Mouse (Mus musculus): ENCODE results near the gene Kbtbd6.

DNA sequence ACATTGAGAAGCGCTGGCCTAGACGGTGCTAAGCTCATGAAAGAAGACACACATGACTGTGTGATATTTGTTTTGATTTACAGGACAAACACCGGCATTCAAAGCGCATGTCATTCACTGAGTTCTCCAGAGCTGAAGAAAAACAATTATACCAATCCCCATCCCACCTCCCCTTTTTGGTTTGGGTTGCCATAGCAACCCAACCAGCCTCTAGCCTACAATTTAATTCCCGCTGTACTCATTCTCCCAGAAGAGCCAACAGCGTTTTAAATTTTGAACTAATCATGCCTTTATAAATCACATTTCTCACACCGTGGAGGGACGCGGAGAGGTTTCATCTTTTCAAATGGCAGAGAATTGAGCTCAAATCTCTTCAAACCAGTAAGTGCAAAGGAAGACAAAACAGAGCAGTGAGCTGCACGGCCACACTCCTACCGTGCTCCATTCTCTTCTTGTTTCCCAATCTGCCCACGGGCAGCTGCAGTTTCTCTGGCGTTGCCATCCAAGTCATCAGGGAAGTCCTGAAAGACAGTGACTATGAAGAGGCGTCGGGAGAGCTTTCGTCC lies 6.5 kb upstream of the Kbtbd6 start:
- TF ChIP-seq CTCF (IDR thresholded peaks at IDR 0.05 in 2 of 3, conservative IDR thresholded peaks at IDR 0.05 in 1 of 3; ENCODE audit: control insufficient read depth in 1 of 3, insufficient read depth in 1 of 3, low read depth in 2 of 3, low read length in 3 of 3, poor library complexity in 1 of 3, severe bottlenecking in 1 of 3) (no peak), MAFK (IDR thresholded peaks at IDR 0.05; ENCODE audit: borderline replicate concordance, low read depth, low read length) (no peak), TCF12 (IDR thresholded peaks at IDR 0.05; ENCODE audit: low read depth, low read length) (no peak), CHD2 (IDR thresholded peaks at IDR 0.05; ENCODE audit: low read length) (no peak), POLR2A (IDR thresholded peaks at IDR 0.05; ENCODE audit: control insufficient read depth in 1 of 2, insufficient read depth in 1 of 2, low read depth in 1 of 2, low read length in 2 of 2, poor library complexity in 1 of 2) (no peak), GATA1 (IDR thresholded peaks at IDR 0.05; ENCODE audit: low read depth, low read length) (no peak), GABPA (IDR thresholded peaks at IDR 0.05; ENCODE audit: low read depth, low read length) (no peak), ZMIZ1 (IDR thresholded peaks at IDR 0.05; ENCODE audit: low read depth, low read length) (no peak), USF1 (IDR thresholded peaks at IDR 0.05; ENCODE audit: low read depth, low read length) (no peak)

All from MEL (cell line).